Mouse (Mus musculus): ENCODE measurements around the gene Nop16. TPM values are rescaled to one million over a fixed set of nuclear protein-coding genes. Genes with fewer than 3 reads are reported as not detected.

Gene Nop16
- total RNA-seq, 2 experiments from 2014 or later: 15.6 to 28.0 TPM

DNA sequence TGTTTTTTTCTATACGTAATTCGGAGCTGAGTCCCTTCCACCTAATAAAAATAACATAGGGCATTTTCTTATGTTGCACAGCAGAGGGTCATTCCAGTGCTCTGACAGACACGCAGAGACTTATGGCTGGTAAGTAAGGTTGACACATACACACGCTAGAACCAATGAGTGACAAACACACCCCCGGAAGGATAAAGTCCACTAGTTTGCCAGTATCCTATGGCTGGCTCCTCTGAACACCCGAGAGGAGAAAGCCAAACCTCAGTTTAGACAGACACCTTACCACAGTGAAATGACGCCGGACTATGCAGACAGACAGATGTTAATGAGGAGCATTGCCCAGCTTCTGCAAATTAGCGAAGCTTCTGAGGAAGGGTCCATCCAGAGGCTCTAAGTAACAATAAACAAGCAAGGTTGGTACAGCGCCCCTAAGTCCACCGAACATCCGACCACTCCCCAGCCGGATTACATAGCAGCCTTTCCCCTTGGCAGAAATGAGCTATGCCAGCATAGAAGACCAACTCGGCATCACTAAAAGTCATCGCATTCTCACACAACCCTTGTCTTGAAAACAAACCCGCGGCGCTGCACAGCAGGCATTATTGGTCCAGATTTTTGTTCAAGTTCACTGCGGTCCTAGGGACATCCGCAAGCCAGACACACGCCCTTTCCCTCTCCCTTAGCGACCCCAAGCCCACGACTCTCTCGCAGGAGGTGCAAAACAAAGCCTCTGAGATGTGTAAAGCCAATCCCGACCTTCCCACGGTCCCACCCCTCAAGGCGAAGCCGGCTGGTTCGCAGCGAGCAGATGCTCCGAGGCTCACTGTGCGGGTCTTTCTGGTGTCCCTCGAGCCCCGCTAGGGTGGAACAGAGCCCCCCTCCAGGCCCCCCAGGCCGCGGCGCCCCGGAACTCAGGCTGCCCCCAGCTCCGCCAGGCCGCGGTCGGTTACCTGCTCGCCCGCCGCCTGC lies 25.4 kb downstream of the Nop16 start:
- no peak for ATAC-seq (ENCODE audit: poor library complexity, severe bottlenecking)

DNA sequence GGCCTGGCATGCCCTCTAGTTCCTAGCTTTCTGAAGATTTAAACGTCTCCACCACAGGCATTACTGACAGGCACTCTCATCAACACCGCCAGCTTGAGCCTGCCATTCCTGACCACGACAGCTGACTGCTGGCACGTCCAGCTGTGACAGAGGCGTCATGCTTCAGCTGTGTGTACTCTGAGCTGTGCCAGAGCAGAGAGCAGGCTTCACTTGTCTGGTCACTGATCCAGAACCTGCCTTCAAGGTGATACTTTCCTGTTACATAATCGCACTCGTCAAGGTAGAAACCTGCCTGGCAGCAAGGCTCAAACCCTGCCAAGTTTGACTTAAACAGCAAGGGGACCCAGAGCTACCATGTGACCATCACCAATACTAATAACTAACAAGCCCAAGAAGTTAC lies 27.3 kb downstream of the Nop16 start:
- no peak for ATAC-seq (ENCODE audit: poor library complexity, severe bottlenecking)

DNA sequence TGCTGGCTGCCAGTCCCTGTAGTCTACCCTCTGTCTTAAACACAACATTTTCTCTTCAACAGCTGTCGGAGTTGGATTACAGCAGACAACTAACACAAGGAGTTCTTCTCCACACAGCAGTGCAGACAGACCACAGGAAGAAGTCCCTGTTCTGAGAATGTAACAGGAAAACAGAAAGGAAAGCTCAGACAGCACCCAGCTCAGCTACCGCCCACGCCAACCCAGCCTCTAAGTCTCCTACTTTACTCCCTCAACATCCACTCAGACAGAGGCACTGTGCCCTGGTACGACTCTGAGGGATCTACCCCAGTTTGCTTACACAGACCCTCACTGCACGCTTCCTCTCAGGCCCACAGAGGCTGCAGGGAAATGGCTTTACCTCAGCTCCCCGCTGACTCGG lies 29.3 kb downstream of the Nop16 start:
- no peak for ATAC-seq (ENCODE audit: poor library complexity, severe bottlenecking)

DNA sequence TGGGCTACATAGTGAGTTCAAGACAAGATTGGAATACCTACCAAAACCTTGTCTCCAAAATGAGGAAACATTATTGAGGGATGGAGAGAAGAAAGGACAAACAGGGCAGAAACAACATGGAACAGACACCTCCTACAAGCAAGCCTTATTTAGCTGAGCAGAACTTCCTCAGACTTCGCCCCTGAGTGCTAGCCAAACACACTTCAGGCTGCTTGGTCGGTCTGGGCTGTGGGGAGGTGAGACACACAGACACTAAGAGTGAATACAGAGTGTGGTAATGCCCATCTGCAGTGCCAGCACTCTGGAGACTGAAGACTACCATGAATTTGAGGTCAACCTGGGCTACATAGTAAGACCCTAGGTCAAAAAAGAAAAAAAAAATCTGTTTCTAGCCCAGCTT lies 30.2 kb downstream of the Nop16 start:
- no peak for ATAC-seq (ENCODE audit: poor library complexity, severe bottlenecking)

DNA sequence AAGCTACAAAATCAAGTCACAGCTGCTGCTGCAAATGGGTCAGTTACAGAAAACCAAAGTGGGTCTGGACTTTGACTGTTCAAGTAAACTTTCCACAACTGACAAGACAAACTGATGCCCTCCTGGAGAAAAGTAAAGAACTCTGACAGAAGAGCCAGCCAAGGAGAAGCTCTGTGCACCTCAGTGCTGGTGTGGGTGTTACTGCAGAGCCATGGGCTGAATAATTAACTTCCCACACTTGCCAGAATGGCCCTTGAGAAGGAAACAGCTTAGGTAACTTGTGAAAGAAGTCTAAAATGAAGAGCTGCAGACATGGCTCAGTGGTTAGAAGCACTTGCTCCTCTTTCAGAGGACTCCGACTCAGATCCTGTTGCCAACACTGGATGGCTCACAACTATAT lies 32.2 kb downstream of the Nop16 start:
- no peak for ATAC-seq (ENCODE audit: poor library complexity, severe bottlenecking)

DNA sequence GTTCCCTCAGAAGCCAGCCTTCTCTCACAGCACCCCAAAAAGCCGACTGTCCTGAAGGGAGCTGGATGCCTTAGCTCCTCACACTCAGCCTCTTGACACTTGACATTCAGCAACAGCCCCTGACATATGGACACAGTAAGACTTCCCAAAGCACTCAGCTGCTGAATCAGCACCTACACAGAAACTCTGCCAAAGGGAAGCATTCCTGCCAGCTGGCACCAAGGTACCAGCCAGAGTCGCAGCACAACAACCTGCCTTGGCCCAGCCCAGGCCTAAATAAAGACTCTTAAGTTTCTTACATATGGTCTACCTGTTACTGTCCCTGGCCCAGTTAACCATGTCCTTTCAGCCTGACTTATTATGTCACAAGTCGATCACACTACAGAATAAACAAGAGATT lies 33.1 kb downstream of the Nop16 start:
- no peak for ATAC-seq (ENCODE audit: poor library complexity, severe bottlenecking)

DNA sequence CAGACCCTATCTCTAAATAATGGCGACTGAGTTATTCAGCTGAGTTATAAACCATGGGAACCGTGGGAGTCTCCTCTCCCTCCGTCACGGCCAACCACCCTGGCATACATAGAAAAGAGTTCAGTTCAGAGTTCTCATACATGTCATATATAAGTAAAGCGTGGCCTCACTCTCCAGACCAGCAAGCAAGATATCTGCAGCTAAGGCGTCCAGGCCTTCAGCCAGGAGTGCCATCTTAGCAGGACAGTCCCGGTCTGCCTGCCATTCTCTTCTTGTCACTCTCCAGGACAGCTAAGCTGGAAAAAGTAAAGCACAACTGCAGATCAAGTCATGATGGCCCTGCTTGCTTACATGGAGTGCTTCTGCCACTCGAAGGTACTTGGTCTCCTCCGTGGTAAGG lies 33.7 kb downstream of the Nop16 start:
- ATAC-seq (ENCODE audit: poor library complexity, severe bottlenecking): no peak

DNA sequence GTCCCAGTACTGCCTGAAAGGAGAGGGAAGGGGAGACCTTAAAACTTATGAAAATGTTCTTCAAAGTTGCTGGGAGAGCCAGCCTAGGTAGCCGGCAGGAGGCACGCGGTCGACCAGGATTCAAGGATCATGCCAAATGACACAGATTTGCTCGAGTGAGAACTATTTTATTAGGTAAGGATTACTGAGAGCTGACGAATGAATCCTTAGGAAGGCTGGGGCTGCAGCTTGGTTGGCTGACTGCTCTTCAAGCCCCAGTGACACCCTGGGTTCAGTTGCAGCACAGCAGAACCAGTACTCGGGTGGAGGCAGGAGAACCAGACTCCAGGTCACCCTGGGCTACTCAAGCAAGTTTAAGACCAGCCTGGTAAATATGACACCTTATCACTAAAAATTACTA lies 41.9 kb downstream of the Nop16 start:
- ATAC-seq (ENCODE audit: poor library complexity, severe bottlenecking): no peak

Other genes with a start within 250 kb of the Nop16 start
- gene Cplx2, start 218.7 kb downstream of the Nop16 start, total RNA-seq (2015): 0.05 TPM in 1 of 2 replicates, not detected in the other
- gene Cplx2, start 218.7 kb downstream of the Nop16 start, total RNA-seq (2017): 0.04 TPM in 1 of 2 replicates, not detected in the other
- 15.2 and 16.2 TPM in 2 replicates for gene Thoc3, start 121.2 kb downstream of the Nop16 start, total RNA-seq (2015)
- gene Thoc3, start 121.2 kb downstream of the Nop16 start, total RNA-seq (2017): 19.6 and 20.6 TPM in 2 replicates
- 5.3 and 5.5 TPM in 2 replicates for gene Simc1, start 86.3 kb downstream of the Nop16 start, total RNA-seq (2015)
- 4.1 and 5.3 TPM in 2 replicates for gene Simc1, start 86.3 kb downstream of the Nop16 start, total RNA-seq (2017)
- gene 4833439L19Rik, start 24.7 kb downstream of the Nop16 start, total RNA-seq (2015): 70.1 and 71.1 TPM in 2 replicates
- 43.9 and 48.8 TPM in 2 replicates for gene 4833439L19Rik, start 24.7 kb downstream of the Nop16 start, total RNA-seq (2017)
- gene Arl10, start 15.1 kb downstream of the Nop16 start, total RNA-seq (2015): 20.4 and 22.4 TPM in 2 replicates
- 22.9 and 23.3 TPM in 2 replicates for gene Arl10, start 15.1 kb downstream of the Nop16 start, total RNA-seq (2017)
- 144 and 147 TPM in 2 replicates for gene Higd2a, start 117 bp upstream of the Nop16 start, total RNA-seq (2015)
- 66.2 and 100 TPM in 2 replicates for gene Higd2a, start 117 bp upstream of the Nop16 start, total RNA-seq (2017)
- gene Cltb, start 21.3 kb upstream of the Nop16 start, total RNA-seq (2015): 5.9 and 6.6 TPM in 2 replicates
- 19.3 and 20.7 TPM in 2 replicates for gene Cltb, start 21.3 kb upstream of the Nop16 start, total RNA-seq (2017)
- 23.1 and 32.6 TPM in 2 replicates for gene Faf2, start 31.7 kb upstream of the Nop16 start, total RNA-seq (2015)
- 36.1 and 38.9 TPM in 2 replicates for gene Faf2, start 31.7 kb upstream of the Nop16 start, total RNA-seq (2017)
- gene Rnf44, start 103.8 kb upstream of the Nop16 start, total RNA-seq (2015): 70.0 and 71.3 TPM in 2 replicates
- 17.8 and 21.2 TPM in 2 replicates for gene Rnf44, start 103.8 kb upstream of the Nop16 start, total RNA-seq (2017)
- not detected in 2 replicates for gene Cdhr2, start 111.4 kb upstream of the Nop16 start, total RNA-seq (2015)
- not detected in 2 replicates for gene Cdhr2, start 111.4 kb upstream of the Nop16 start, total RNA-seq (2017)
- not detected in 2 replicates for gene Gprin1, start 159.8 kb upstream of the Nop16 start, total RNA-seq (2015)
- gene Gprin1, start 159.8 kb upstream of the Nop16 start, total RNA-seq (2017): not detected in 2 replicates
- not detected in 2 replicates for gene Sncb, start 176.5 kb upstream of the Nop16 start, total RNA-seq (2015)
- not detected in 2 replicates for gene Sncb, start 176.5 kb upstream of the Nop16 start, total RNA-seq (2017)
- not detected in 2 replicates for gene Eif4e1b, start 193.9 kb upstream of the Nop16 start, total RNA-seq (2015)
- gene Eif4e1b, start 193.9 kb upstream of the Nop16 start, total RNA-seq (2017): not detected in 2 replicates
- 6.7 and 14.2 TPM in 2 replicates for gene Tspan17, start 199.3 kb upstream of the Nop16 start, total RNA-seq (2015)
- gene Tspan17, start 199.3 kb upstream of the Nop16 start, total RNA-seq (2017): 9.6 and 10.1 TPM in 2 replicates